Mouse (Mus musculus): ENCODE data around the gene Ric8a. TPM values are rescaled to one million over a fixed set of nuclear protein-coding genes. Genes with fewer than 3 reads are reported as not detected.

Gene Ric8a
- polyA plus RNA-seq, 1 experiment from 2014 or later, result 85.7 TPM

Other genes with a start within 250 kb of the Ric8a start
- not detected in 2 replicates for gene Olfr61, start 228.0 kb upstream of the Ric8a start, polyA plus RNA-seq (2015; fragmentation: Nextera tagmentation; extraction: Ambion mirVana)
- gene Olfr53, start 210.5 kb upstream of the Ric8a start, polyA plus RNA-seq (2015; fragmentation: Nextera tagmentation; extraction: Ambion mirVana), result not detected in 2 replicates
- gene Olfr539, start 197.0 kb upstream of the Ric8a start, polyA plus RNA-seq (2015; fragmentation: Nextera tagmentation; extraction: Ambion mirVana), result 0.03 TPM in 1 of 2 replicates, not detected in the other
- not detected in 2 replicates for gene Olfr45, start 175.0 kb upstream of the Ric8a start, polyA plus RNA-seq (2015; fragmentation: Nextera tagmentation; extraction: Ambion mirVana)
- gene Olfr541, start 159.7 kb upstream of the Ric8a start, polyA plus RNA-seq (2015; fragmentation: Nextera tagmentation; extraction: Ambion mirVana), result not detected in 2 replicates
- gene Cyp2e1, start 93.2 kb upstream of the Ric8a start, polyA plus RNA-seq (2015; fragmentation: Nextera tagmentation; extraction: Ambion mirVana), result not detected in 2 replicates
- gene Syce1, start 69.1 kb upstream of the Ric8a start, polyA plus RNA-seq (2015; fragmentation: Nextera tagmentation; extraction: Ambion mirVana), result 0.11 and 0.13 TPM in 2 replicates
- 0.67 and 1.00 TPM in 2 replicates for gene Zfp941, start 34.8 kb upstream of the Ric8a start, polyA plus RNA-seq (2015; fragmentation: Nextera tagmentation; extraction: Ambion mirVana)
- 38.4 and 59.3 TPM in 2 replicates for gene Urah, start 21.9 kb upstream of the Ric8a start, polyA plus RNA-seq (2015; fragmentation: Nextera tagmentation; extraction: Ambion mirVana)
- not detected in 2 replicates for gene Scgb1c1, start 11.4 kb upstream of the Ric8a start, polyA plus RNA-seq (2015; fragmentation: Nextera tagmentation; extraction: Ambion mirVana)
- gene Odf3, start 9.2 kb upstream of the Ric8a start, polyA plus RNA-seq (2015; fragmentation: Nextera tagmentation; extraction: Ambion mirVana), result not detected in 2 replicates
- not detected in 2 replicates for gene Gm45785, start 626 bp upstream of the Ric8a start, polyA plus RNA-seq (2015; fragmentation: Nextera tagmentation; extraction: Ambion mirVana)
- gene Bet1l, start 620 bp downstream of the Ric8a start, polyA plus RNA-seq (2015; fragmentation: Nextera tagmentation; extraction: Ambion mirVana), result 70.7 and 71.6 TPM in 2 replicates
- 201 and 214 TPM in 2 replicates for gene Psmd13, start 25.0 kb downstream of the Ric8a start, polyA plus RNA-seq (2015; fragmentation: Nextera tagmentation; extraction: Ambion mirVana)
- gene Sirt3, start 25.4 kb downstream of the Ric8a start, polyA plus RNA-seq (2015; fragmentation: Nextera tagmentation; extraction: Ambion mirVana), result 22.7 and 25.6 TPM in 2 replicates
- 19.6 and 58.3 TPM in 2 replicates for gene Cox8b, start 43.5 kb downstream of the Ric8a start, polyA plus RNA-seq (2015; fragmentation: Nextera tagmentation; extraction: Ambion mirVana)
- 0.28 and 0.45 TPM in 2 replicates for gene Nlrp6, start 63.9 kb downstream of the Ric8a start, polyA plus RNA-seq (2015; fragmentation: Nextera tagmentation; extraction: Ambion mirVana)
- 23.1 and 24.9 TPM in 2 replicates for gene Pgghg, start 84.4 kb downstream of the Ric8a start, polyA plus RNA-seq (2015; fragmentation: Nextera tagmentation; extraction: Ambion mirVana)
- gene Ifitm5, start 93.3 kb downstream of the Ric8a start, polyA plus RNA-seq (2015; fragmentation: Nextera tagmentation; extraction: Ambion mirVana), result 46.1 and 62.9 TPM in 2 replicates
- gene Gm45717, start 99.0 kb downstream of the Ric8a start, polyA plus RNA-seq (2015; fragmentation: Nextera tagmentation; extraction: Ambion mirVana), result 0.47 TPM in 1 of 2 replicates, not detected in the other
- 1,488 and 1,547 TPM in 2 replicates for gene Ifitm2, start 99.0 kb downstream of the Ric8a start, polyA plus RNA-seq (2015; fragmentation: Nextera tagmentation; extraction: Ambion mirVana)
- 71.7 and 74.6 TPM in 2 replicates for gene Ifitm1, start 110.3 kb downstream of the Ric8a start, polyA plus RNA-seq (2015; fragmentation: Nextera tagmentation; extraction: Ambion mirVana)
- 217 and 218 TPM in 2 replicates for gene Ifitm3, start 153.8 kb downstream of the Ric8a start, polyA plus RNA-seq (2015; fragmentation: Nextera tagmentation; extraction: Ambion mirVana)
- gene Ifitm6, start 161.0 kb downstream of the Ric8a start, polyA plus RNA-seq (2015; fragmentation: Nextera tagmentation; extraction: Ambion mirVana), result 1.0 and 1.3 TPM in 2 replicates
- gene Gm17387, start 172.2 kb downstream of the Ric8a start, polyA plus RNA-seq (2015; fragmentation: Nextera tagmentation; extraction: Ambion mirVana), result not detected in 2 replicates
- gene B4galnt4, start 204.1 kb downstream of the Ric8a start, polyA plus RNA-seq (2015; fragmentation: Nextera tagmentation; extraction: Ambion mirVana), result 9.9 and 12.1 TPM in 2 replicates
- gene Pkp3, start 221.3 kb downstream of the Ric8a start, polyA plus RNA-seq (2015; fragmentation: Nextera tagmentation; extraction: Ambion mirVana), result 150 and 151 TPM in 2 replicates
- gene Sigirr, start 243.6 kb downstream of the Ric8a start, polyA plus RNA-seq (2015; fragmentation: Nextera tagmentation; extraction: Ambion mirVana), result 3.3 and 3.8 TPM in 2 replicates